Mouse (Mus musculus) embryonic facial prominence, embryonic 14.5 days (tissue): ENCODE measurements around the gene Tns1. TPM values are rescaled to one million over a fixed set of nuclear protein-coding genes. Genes with fewer than 3 reads are reported as not detected.

Source experiments
- ATAC-seq: fragments of 200-750 bp; cut with Nextera tagmentation; 2 replicates; pipeline ENCODE4 v1.8.0; 2017; ENCODE audit warnings: low read depth, moderate number of reproducible peaks, moderate TSS enrichment
- DNase-seq: peaks from one replicate; pipeline ENCODE4 v3.0.0-alpha.2; 2015; ENCODE audit warnings: low spot score
- H3K27ac ChIP-seq: fragments of 300-500 bp; sonication (generic); replicated peaks from 2 replicates; pipeline ENCODE4 v1.5.1; 2014; ENCODE audit warnings: low read depth, mild to moderate bottlenecking, low read length, moderate library complexity
- H3K27me3 ChIP-seq: fragments of 300-500 bp; sonication (generic); replicated peaks from 2 replicates; pipeline ENCODE4 v1.6.1; 2014; ENCODE audit warnings: low read length; ENCODE audit not compliant: control insufficient read depth, insufficient read depth
- H3K36me3 ChIP-seq: fragments of 300-500 bp; sonication (generic); 2 replicates; pipeline ENCODE4 v1.6.1; 2014; ENCODE audit warnings: low read length, mixed read lengths; ENCODE audit not compliant: control insufficient read depth, insufficient read depth
- H3K4me1 ChIP-seq: fragments of 300-500 bp; sonication (generic); 2 replicates; pipeline ENCODE4 v1.6.1; 2014; ENCODE audit warnings: antibody characterized with exemption, low read length; ENCODE audit not compliant: control insufficient read depth, insufficient read depth
- H3K4me2 ChIP-seq: fragments of 300-500 bp; sonication (generic); 2 replicates; pipeline ENCODE4 v1.6.1; 2014; ENCODE audit warnings: low read depth, mild to moderate bottlenecking, low read length, moderate library complexity, mixed read lengths
- H3K4me3 ChIP-seq: fragments of 300-500 bp; sonication (generic); 2 replicates; pipeline ENCODE4 v1.5.1; 2014; ENCODE audit warnings: low read depth, mild to moderate bottlenecking, low read length
- H3K9ac ChIP-seq: fragments of 300-500 bp; sonication (generic); 2 replicates; pipeline ENCODE4 v1.6.1; 2014; ENCODE audit warnings: low read depth, mild to moderate bottlenecking, low read length, moderate library complexity, mixed read lengths
- H3K9me3 ChIP-seq: fragments of 300-500 bp; sonication (generic); 2 replicates; pipeline ENCODE4 v1.6.1; 2016; ENCODE audit warnings: low read length; ENCODE audit not compliant: control insufficient read depth
- WGBS: fragments of 180-500 bp; shearing (Covaris S2); extraction: QIAGEN DNeasy Blood & Tissue Kit; methylation state at CpG from one replicate; pipeline ENCODE4 v1.1.7; 2014; 5-methylcytosine and 5-hydroxymethylcytosine counted together
- polyA plus RNA-seq: library from polyadenylated mRNA; unstranded; fragments of >200 nt; fragmentation: Nextera tagmentation; extraction: Ambion mirVana; gene quantifications from 2 replicates; pipeline ENCODE4 v1.2.1, GENCODE M21; 2014

Gene Tns1
- polyA plus RNA-seq, 1 experiment from 2014 or later: 58.5 TPM

DNA sequence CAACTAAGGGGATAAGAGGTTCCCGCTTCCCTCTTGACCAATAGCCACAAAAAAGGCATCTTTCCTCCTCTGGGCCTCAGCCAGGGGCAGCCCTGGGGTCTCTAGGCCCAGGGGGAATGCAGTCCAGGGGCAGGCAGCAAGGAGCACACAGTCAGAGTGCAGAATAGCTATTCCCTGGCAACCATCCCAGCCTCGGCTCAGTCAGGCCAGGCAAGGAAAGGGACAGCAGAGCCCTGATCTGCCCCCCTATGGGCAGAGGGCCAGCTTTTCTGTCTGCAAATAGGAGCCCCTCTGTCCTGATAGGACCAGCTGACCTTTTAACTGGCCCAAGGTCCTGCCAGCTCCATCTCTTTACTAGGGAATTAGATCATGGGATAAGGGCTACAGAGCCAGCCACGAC is 145.0 kb downstream of the Tns1 start:
- Histone ChIP-seq H3K36me3 (peaks cover 69% of the 10 kb centered on the region), H3K4me3 (no peak overlapping the region), H3K4me2 (no peak overlapping the region), H3K27me3 (no peaks in the 10 kb centered on the region), H3K27ac (no peak overlapping the region), H3K9me3 (no peaks in the 10 kb centered on the region), H3K4me1 (peaks cover 6% of the 10 kb centered on the region), H3K9ac (no peak overlapping the region)
- WGBS: 75% methylated on average over 3 of the region's 3 CpGs
- DNase-seq (no peak), ATAC-seq (peak; percentile 22; the same call in 1 of the 2 replicates)

DNA sequence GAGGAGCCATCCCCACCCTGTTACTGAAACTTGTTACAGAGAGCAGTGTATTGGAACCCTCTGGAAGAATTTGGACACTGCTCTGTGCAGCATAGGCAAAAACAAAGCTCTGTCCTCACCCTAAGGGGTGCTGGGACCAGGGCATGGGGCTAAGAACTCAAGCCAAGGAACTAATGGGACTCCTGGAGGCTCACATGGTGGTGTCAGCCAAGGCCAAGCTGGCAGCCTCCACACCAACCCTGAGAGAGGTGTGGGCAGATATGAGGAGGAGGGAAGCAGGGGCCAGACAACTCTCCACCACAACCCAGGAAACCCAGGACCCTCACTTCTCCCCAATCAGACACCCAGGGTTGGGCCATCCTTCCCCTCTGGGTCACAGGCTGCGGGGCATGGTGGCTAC is 145.7 kb downstream of the Tns1 start:
- H3K27ac ChIP-seq: no peak overlapping the region
- DNase-seq: no peak
- no peak overlapping the region for H3K4me3 ChIP-seq
- no peaks in the 10 kb centered on the region for H3K27me3 ChIP-seq
- no peak for ATAC-seq
- no peak overlapping the region for H3K4me2 ChIP-seq
- peaks cover 63% of the 10 kb centered on the region for H3K36me3 ChIP-seq
- WGBS: 100% methylated on average over 1 of the region's 1 CpGs
- H3K9me3 ChIP-seq: no peaks in the 10 kb centered on the region
- H3K9ac ChIP-seq: no peak overlapping the region
- peaks cover 6% of the 10 kb centered on the region for H3K4me1 ChIP-seq

- no peak overlapping the region for H3K4me2 ChIP-seq
- H3K9me3 ChIP-seq: no peaks in the 10 kb centered on the region
- H3K4me3 ChIP-seq: no peak overlapping the region
- WGBS: 75% methylated on average over 9 of the region's 9 CpGs
- peaks cover 26% of the 10 kb centered on the region for H3K36me3 ChIP-seq
- no peak overlapping the region; the same call in 1 of the 2 replicates for H3K9ac ChIP-seq
- no peaks in the 10 kb centered on the region for H3K27me3 ChIP-seq
- ATAC-seq: no peak
- DNase-seq: no peak
- peaks cover 16% of the 10 kb centered on the region for H3K4me1 ChIP-seq
- no peak overlapping the region for H3K27ac ChIP-seq
Observed at GRCm38 (mm10) chr1:73973992-73974391, 150.3 kb downstream of the Tns1 start.

- no peak overlapping the region for H3K4me2 ChIP-seq
- no peaks in the 10 kb centered on the region for H3K27me3 ChIP-seq
- no peak for DNase-seq
- H3K9me3 ChIP-seq: no peaks in the 10 kb centered on the region
- no peak overlapping the region for H3K27ac ChIP-seq
- H3K9ac ChIP-seq: no peak overlapping the region
- peaks cover 21% of the 10 kb centered on the region for H3K4me1 ChIP-seq
- no peak for ATAC-seq
- peaks cover 14% of the 10 kb centered on the region for H3K36me3 ChIP-seq
- WGBS: 54% methylated on average over 5 of the region's 5 CpGs
- no peak overlapping the region for H3K4me3 ChIP-seq
Observed at GRCm38 (mm10) chr1:73972726-73973125, 151.5 kb downstream of the Tns1 start.

GRCm38 (mm10) chr1:73970161-73970730 is 154.0 kb downstream of the Tns1 start:
- Histone ChIP-seq H3K27ac (no peak overlapping the region), H3K27me3 (no peaks in the 10 kb centered on the region), H3K9me3 (no peaks in the 10 kb centered on the region), H3K4me3 (no peak overlapping the region), H3K4me1 (peaks cover 21% of the 10 kb centered on the region), H3K4me2 (no peak overlapping the region), H3K9ac (no peak overlapping the region), H3K36me3 (peaks cover 7% of the 10 kb centered on the region; the same call in 1 of the 2 replicates)
- 15% methylated on average over 5 of the region's 5 CpGs for WGBS
- peak; percentile 56 for DNase-seq
- no peak for ATAC-seq

GRCm38 (mm10) chr1:73968712-73969511 is 155.3 kb downstream of the Tns1 start:
- Histone ChIP-seq H3K27ac (no peak overlapping the region; the same call in 1 of the 2 replicates), H3K4me2 (no peak overlapping the region), H3K27me3 (no peaks in the 10 kb centered on the region), H3K9ac (no peak overlapping the region), H3K4me3 (no peak overlapping the region), H3K9me3 (no peaks in the 10 kb centered on the region), H3K4me1 (peaks cover 23% of the 10 kb centered on the region), H3K36me3 (peaks cover 6% of the 10 kb centered on the region; the same call in 1 of the 2 replicates)
- ATAC-seq (no peak), DNase-seq (no peak)
- 15% methylated on average over 13 of the region's 13 CpGs for WGBS

- WGBS: 57% methylated on average over 12 of the region's 12 CpGs
- Histone ChIP-seq H3K4me2 (no peak overlapping the region), H3K27ac (no peak overlapping the region), H3K27me3 (no peaks in the 10 kb centered on the region), H3K4me1 (peaks cover 37% of the 10 kb centered on the region), H3K4me3 (no peak overlapping the region), H3K9me3 (no peaks in the 10 kb centered on the region), H3K9ac (no peak overlapping the region), H3K36me3 (peaks cover 5% of the 10 kb centered on the region; the same call in 1 of the 2 replicates)
- ATAC-seq (peak; percentile 31; the same call in 1 of the 2 replicates), DNase-seq (peak; percentile 56)
Observed at GRCm38 (mm10) chr1:73966411-73967238, 157.6 kb downstream of the Tns1 start.

- no peak overlapping the region for H3K4me2 ChIP-seq
- H3K9me3 ChIP-seq: no peaks in the 10 kb centered on the region
- no peaks in the 10 kb centered on the region for H3K36me3 ChIP-seq
- H3K9ac ChIP-seq: no peak overlapping the region
- H3K27ac ChIP-seq: peak overlapping the region; percentile 91
- peaks cover 29% of the 10 kb centered on the region for H3K4me1 ChIP-seq
- WGBS: 77% methylated on average over 5 of the region's 5 CpGs
- no peak overlapping the region for H3K4me3 ChIP-seq
- no peaks in the 10 kb centered on the region for H3K27me3 ChIP-seq
- ATAC-seq: no peak
- no peak for DNase-seq
Observed at GRCm38 (mm10) chr1:73964151-73964743, 160.0 kb downstream of the Tns1 start.
